Mouse (Mus musculus) adrenal gland, postnatal 36 days (tissue): ENCODE measurements around the gene 4930579F01Rik. TPM values are rescaled to one million over a fixed set of nuclear protein-coding genes. Genes with fewer than 3 reads are reported as not detected.
A peak's percentile ranks its signal among the peaks of the same experiment; 100 is the strongest.

Experiments
- DNase-seq, 2 experiments: peaks; one replicate each; pipeline ENCODE4 v3.0.0; 2021; ENCODE audit warnings: mixed read lengths in 1 of 2
- long read RNA-seq, 2 experiments: library from polyadenylated mRNA; stranded (forward); transcript quantifications; one replicate each; pipeline ENCODE4 v2.0.0; 2021; ENCODE audit warnings: borderline sequencing depth in 2 of 2
- total RNA-seq, 2 experiments: library from RNA; stranded (reverse); gene quantifications; 2 replicates each; pipeline ENCODE4 v1.2.3; 2021

Gene 4930579F01Rik
- total RNA-seq, result not detected
- long read RNA-seq, experiment 1, result 0 reads
- long read RNA-seq, experiment 2, result 0 reads

DNA sequence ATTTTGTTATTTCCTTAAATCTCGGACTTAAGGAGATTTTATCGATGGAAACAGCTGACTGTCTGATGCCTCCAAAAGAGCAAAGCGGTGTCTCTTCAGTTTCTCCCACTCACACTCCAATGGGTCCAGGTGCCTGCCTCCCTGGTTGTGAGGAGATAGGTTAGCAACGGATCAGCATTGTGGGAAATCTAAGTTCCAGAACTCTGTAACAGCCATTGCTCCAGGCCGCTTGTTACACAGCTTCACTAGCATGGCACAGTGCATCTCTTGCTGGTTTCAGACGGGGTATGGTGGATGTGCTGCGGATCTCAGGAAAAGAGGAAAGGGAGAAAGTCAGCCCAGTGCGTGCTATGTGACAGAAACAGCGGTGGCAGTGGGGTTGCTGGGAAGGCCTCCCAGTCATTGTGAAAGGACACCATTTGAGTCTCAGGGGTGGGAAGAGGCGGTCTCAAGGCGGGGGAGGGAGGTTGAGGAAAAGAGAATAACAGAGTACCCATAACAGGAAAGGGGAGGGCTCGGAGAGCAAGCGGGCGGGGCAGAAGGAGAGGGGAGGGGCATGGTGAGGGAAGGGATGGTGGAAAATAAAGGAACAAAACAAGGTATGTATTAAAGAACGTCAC is at the start of gene 4930579F01Rik:
TSS of gene 4930579F01Rik (minus strand) at position 143 of the 620 bp plus-strand sequence.
- no peak for DNase-seq

DNA sequence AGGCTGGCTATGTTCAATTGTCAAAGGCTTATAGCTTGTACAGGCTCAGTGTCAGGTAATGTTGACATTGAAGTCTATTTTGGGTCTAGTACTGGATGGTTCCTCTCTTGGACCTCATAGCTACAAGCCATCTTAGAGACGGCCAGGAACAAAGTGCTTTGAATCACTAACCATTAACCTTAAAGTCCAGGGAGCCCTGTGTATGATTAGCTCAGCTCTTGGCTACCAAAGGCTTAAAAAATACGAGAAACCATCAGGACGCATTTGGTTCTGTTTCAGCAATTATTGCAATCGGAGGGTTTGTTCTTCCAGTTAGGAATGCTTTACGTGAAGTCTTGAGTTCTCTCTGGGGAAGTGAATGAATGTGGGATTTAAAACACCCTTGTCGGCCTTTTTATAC is 49.3 kb upstream of the 4930579F01Rik start:
- no peak for DNase-seq

- DNase-seq, result no peak
Measured at GRCm38 (mm10) chr3:138242021-138242726, 48.5 kb upstream of the 4930579F01Rik start.

DNA sequence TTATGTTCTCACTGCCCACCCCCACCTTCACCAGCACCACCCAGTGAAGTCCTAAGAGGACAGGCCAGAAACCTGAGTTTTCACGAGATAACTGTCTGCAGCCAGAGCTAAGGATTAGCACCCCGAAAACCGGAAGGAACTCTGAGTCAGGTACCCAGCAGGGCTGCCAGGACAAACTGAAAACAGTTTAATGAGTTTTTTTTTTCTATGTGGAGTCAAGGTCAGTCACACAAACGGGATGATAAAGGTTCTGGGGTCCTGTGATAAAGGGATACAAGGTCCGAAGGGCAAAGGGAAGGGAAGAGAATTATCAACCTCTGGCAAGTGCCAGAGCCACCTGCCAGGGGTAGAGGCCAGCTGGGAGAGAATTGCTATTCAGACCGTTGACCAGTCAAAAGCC is 47.7 kb upstream of the 4930579F01Rik start:
- peak; percentile 28 to 39 for DNase-seq

DNA sequence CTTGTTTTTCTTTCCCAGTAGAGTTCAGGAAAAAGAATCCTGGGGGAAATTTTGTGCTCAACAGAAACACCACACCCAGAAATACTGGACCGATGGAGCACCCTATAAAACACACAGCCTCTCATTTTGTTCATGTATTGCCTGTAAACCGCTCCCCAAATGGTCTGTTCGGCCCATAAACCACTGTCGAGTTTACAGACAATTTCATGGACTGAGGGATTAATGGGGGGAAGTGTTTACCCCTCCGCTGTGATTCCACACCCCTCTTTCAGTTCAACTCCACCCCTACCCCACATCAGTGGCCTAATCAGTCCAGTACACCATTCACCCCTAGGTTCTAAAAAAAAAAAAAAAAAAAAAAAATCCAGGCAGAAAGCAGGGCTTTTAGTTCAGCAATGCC is 47.3 kb upstream of the 4930579F01Rik start:
- DNase-seq, result no peak

GRCm38 (mm10) chr3:138240411-138240810 is 46.8 kb upstream of the 4930579F01Rik start:
- DNase-seq, result no peak

DNA sequence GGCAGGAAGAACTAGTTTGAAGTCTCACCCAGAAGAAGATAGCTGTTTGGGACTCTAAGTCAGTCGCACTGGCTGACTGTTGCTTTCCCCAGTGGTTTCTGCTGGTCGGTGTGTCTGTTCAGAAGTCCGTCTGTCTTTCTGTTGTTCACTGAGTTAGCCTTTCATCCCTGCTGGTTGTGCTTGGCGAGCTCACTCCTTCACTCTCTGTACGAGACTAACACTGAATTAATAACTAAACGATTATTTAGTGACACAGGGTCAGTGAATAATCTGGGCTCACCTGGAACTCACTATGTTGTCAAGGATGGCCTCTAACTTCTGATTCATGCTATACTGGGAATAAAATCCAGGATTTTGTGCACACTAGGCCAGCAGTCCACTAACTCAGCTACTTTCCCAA is 45.8 kb upstream of the 4930579F01Rik start:
- DNase-seq, result no peak

- no peak for DNase-seq
Measured at GRCm38 (mm10) chr3:138238046-138238445, 44.4 kb upstream of the 4930579F01Rik start.

DNA sequence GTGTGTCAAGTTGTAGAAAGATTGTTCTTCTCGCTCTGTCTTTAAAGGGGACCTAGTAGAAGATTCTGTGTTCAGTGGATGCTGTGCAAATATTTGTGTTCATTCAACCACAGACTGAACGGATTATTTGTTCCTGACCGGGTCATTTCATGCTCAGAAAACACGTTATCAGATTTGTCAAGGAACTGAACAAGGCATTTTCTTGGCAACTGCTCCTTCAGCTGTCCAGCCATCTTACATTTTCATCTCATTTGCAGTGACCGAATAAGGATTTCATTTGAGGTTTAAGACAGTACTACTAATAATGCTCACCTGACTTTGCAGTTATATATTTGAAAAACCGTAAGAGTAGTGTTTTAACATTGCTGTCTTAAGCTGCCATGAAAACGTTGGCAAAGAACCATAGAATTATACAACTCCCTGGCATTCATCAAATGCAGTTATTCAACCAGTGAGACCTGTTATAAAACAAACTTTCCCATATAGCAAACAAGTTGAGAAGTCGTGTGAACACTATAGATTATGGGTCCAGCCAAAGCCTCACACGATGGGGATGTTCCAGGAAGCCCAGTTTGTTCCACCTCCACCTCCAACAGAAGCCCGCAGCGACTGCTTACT is 43.0 kb upstream of the 4930579F01Rik start:
- DNase-seq, result no peak

DNA sequence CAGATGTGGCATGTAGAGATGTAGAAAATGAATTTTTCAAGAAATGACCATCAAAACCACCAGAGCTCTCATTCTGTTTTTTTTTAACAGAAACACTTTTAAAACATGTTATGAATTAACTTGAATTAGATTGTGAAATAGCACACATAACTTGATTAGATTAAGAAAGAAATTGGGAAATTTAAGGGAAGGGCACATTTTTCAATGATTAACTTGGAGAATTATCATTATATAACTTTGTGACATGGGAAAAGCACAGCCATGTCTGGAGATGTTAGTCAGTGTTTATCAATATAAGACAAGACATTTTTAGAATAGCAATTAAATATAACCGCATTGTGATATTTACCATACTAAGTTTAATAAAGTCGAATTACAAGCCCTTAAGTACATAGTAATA is 37.9 kb upstream of the 4930579F01Rik start:
- no peak for DNase-seq

- peak; percentile 73 to 74 for DNase-seq
Measured at GRCm38 (mm10) chr3:138230266-138230665, 36.6 kb upstream of the 4930579F01Rik start.

DNA sequence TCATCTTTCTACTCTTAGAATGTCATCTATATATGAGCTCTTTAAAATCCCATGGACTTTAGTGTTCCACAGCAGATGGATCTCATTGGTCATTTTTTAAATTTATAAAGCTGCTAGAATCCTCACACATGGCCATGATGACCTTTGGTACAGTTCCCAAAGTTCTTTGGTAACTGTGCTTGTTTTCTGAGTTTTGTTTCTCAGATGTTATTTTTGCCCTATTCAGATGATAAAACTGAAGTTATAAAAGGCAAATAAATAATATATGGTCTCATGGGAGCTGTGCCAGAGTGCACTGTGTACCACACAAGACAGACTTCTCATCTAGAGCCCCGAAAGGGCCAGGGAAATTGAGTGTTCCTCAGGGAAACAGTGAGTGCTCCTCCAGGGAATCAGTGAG is 35.8 kb upstream of the 4930579F01Rik start:
- DNase-seq, result no peak

DNA sequence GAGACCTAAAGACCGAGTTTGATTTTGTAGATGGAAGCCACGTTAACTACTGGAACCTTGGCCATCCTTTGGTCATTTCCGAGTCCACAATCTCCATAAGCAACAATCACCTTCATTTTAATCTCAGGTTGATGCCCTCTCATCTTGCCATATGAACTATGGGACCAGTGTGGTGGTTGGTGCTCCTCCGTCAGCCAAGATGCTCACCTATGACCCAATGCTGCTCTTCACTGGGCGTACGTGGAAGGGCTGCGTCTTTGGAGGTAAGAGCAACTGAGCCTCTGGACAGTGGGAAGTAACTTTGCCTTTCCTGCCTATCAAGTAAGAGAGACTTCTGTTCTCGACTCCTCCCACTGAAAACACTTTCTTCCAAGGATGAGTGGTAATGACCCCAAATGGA is 34.2 kb upstream of the 4930579F01Rik start:
- no peak for DNase-seq

GRCm38 (mm10) chr3:138227082-138227481 is 33.5 kb upstream of the 4930579F01Rik start:
- DNase-seq, result no peak

DNA sequence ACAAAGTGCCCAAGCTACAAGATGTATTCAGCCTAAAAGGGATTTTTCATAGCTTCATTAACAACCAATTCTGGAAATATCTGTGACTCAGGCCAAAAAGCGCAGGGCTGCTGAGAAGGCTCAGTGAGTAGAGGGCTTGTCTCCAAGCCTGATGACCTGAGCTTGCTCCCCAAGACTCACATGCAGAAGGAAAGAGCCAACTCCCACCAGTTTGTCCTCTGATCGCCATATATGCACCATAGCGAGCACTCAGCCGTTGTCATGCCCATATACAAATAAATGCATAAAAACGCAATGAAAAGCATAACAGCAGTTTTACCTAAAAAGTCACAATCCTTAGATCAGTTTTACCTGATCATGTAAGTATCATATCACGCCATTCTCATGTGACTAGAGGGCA is 32.9 kb upstream of the 4930579F01Rik start:
- DNase-seq, result no peak

GRCm38 (mm10) chr3:138225853-138226252 is 32.2 kb upstream of the 4930579F01Rik start:
- DNase-seq, result peak; percentile 57 to 74

DNA sequence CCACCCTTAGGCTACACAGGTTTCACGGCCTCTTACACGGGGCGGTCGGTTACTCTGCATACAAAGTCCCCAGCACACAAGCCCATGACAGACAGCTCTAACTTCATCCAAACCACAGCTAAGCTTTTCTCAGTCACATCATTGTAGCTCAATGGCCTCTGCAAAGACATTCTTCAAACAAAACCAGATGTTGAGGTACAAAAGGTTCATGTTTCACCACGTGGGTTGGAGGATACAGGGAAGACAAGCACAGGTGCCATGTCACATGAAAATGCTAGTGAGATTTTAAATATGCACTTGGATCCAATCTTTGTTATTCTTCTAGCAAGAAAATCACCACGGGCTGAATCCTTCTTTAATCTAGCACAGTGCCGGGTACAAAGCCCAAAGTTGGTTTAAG is 31.7 kb upstream of the 4930579F01Rik start:
- DNase-seq, result no peak

DNA sequence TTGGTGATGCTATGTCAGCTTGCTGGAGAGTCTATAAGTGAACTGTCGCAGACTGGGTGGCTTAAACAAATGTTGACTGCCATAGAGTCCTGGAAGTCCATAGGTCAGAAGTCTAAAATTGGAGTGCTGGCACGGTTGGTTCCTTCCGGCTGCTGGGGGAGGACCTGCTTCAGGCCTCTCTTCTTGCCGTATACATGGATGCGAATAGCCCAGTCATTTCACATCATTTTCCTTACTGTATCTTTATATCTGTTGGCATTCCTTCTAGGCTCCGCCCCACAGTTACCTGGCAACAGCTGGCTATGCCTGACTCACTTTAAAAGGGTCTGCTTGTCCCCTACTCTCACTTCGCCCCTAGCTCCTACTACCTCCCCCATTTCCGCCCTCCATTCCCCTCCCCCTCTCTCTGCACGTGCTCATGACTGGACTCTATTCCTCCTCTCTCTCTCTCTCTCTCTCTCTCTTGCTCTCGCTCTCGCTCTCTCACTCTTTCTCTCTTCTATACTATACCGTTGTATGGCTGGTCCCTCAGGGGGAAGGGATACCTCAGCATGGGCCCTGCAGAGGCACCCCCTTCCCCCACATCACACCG is 30.8 kb upstream of the 4930579F01Rik start:
- DNase-seq, result no peak

- DNase-seq, result peak; percentile 70 to 82
Measured at GRCm38 (mm10) chr3:138222952-138223351, 29.3 kb upstream of the 4930579F01Rik start.

GRCm38 (mm10) chr3:138222511-138222910 is 28.9 kb upstream of the 4930579F01Rik start:
- no peak for DNase-seq

GRCm38 (mm10) chr3:138221116-138221515 is 27.5 kb upstream of the 4930579F01Rik start:
- no peak for DNase-seq

GRCm38 (mm10) chr3:138217631-138218264 is 24.1 kb upstream of the 4930579F01Rik start, which contains the start of gene Adh7:
Gene Adh7 (plus strand): TSS chr3:138217760.
- DNase-seq, result no peak
